Mouse (Mus musculus) hindbrain, embryonic 10.5 days (tissue): ENCODE data around the gene 4931408C20Rik. TPM values are rescaled to one million over a fixed set of nuclear protein-coding genes. Genes with fewer than 3 reads are reported as not detected.
A peak's percentile ranks its signal among the peaks of the same experiment; 100 is the strongest.

ENCODE experiments used
- DNase-seq: peaks from one replicate; pipeline ENCODE4 v3.0.0-alpha.2; 2017; ENCODE audit warnings: low spot score
- H3K27ac ChIP-seq: fragments of 300-500 bp; sonication (generic); 2 replicates; pipeline ENCODE4 v1.5.1; 2016; ENCODE audit warnings: mild to moderate bottlenecking, moderate library complexity
- H3K27me3 ChIP-seq: fragments of 300-500 bp; sonication (generic); 2 replicates; pipeline ENCODE4 v1.6.1; 2016; ENCODE audit warnings: mild to moderate bottlenecking; ENCODE audit not compliant: poor library complexity, insufficient read depth, severe bottlenecking
- H3K36me3 ChIP-seq: fragments of 300-500 bp; sonication (generic); 2 replicates; pipeline ENCODE4 v1.6.1; 2016; ENCODE audit warnings: mild to moderate bottlenecking, moderate library complexity
- H3K4me1 ChIP-seq: fragments of 300-500 bp; sonication (generic); replicated peaks from 2 replicates; pipeline ENCODE4 v1.6.1; 2016; ENCODE audit warnings: mild to moderate bottlenecking
- H3K4me3 ChIP-seq: fragments of 300-500 bp; sonication (generic); 2 replicates; pipeline ENCODE4 v1.5.1; 2016; ENCODE audit warnings: mild to moderate bottlenecking, moderate library complexity
- H3K9me3 ChIP-seq: fragments of 300-500 bp; sonication (generic); 2 replicates; pipeline ENCODE4 v1.6.1; 2016; ENCODE audit warnings: mild to moderate bottlenecking, moderate library complexity
- WGBS: fragments of 180-500 bp; shearing (Covaris S2); methylation state at CpG from one replicate; pipeline ENCODE4 v1.1.7; 2016; 5-methylcytosine and 5-hydroxymethylcytosine counted together
- polyA plus RNA-seq: library from polyadenylated mRNA; unstranded; fragments of >200 nt; fragmentation: Nextera tagmentation; extraction: Ambion mirVana; gene quantifications from 2 replicates; pipeline ENCODE4 v1.2.1, GENCODE M21; 2016

4931408C20Rik gene
- not detected in 2 replicates for polyA plus RNA-seq

GRCm38 (mm10) chr1:26686842-26687760 is at the start of gene 4931408C20Rik:
4931408C20Rik (minus strand) TSS chr1:26687460.
- no peaks in the 10 kb centered on the region for H3K27me3 ChIP-seq
- no peaks in the 10 kb centered on the region for H3K36me3 ChIP-seq
- no peaks in the 10 kb centered on the region for H3K4me1 ChIP-seq
- no peak within 1 kb of the TSS for H3K4me3 ChIP-seq
- 0 out of 2 replicates have a peak, but pooled peaks cover 3% of the 10 kb centered on the region for H3K9me3 ChIP-seq
- no peak within 1 kb of the TSS for H3K27ac ChIP-seq
- DNase-seq, result peak; percentile 8
- 50% methylated on average over 1 of the region's 1 CpGs for WGBS

- 70% methylated on average over 1 of the region's 1 CpGs for WGBS
- no peak overlapping the region for H3K4me3 ChIP-seq
- no peaks in the 10 kb centered on the region for H3K36me3 ChIP-seq
Measured at GRCm38 (mm10) chr1:26687926-26688325, 666 bp upstream of the 4931408C20Rik start.

GRCm38 (mm10) chr1:26685952-26686693 is 1.1 kb downstream of the 4931408C20Rik start:
- H3K36me3 ChIP-seq, result no peaks in the 10 kb centered on the region
- no peaks in the 10 kb centered on the region for H3K4me1 ChIP-seq
- H3K27me3 ChIP-seq, result no peaks in the 10 kb centered on the region
- DNase-seq, result peak; percentile 3
- H3K9me3 ChIP-seq, result 0 out of 2 replicates have a peak, but pooled peaks cover 3% of the 10 kb centered on the region
- H3K4me3 ChIP-seq, result no peak overlapping the region
- H3K27ac ChIP-seq, result no peak overlapping the region

More at GRCm38 (mm10) chr1:26687926-26688325, 666 bp upstream of the 4931408C20Rik start:
- H3K27me3 ChIP-seq, result no peaks in the 10 kb centered on the region
- DNase-seq, result peak; percentile 7
- 0 out of 2 replicates have a peak, but pooled peaks cover 3% of the 10 kb centered on the region for H3K9me3 ChIP-seq
- no peaks in the 10 kb centered on the region for H3K4me1 ChIP-seq
- no peak overlapping the region for H3K27ac ChIP-seq

GRCm38 (mm10) chr1:26685383-26685782 is 1.9 kb downstream of the 4931408C20Rik start:
- WGBS, result 80% methylated on average over 3 of the region's 3 CpGs

GRCm38 (mm10) chr1:26649704-26650388 is 37.4 kb downstream of the 4931408C20Rik start:
- WGBS, result 55% methylated on average over 1 of the region's 1 CpGs
- no peak overlapping the region for H3K27ac ChIP-seq
- H3K4me3 ChIP-seq, result no peak overlapping the region
- no peaks in the 10 kb centered on the region for H3K4me1 ChIP-seq
- peak; percentile 8 for DNase-seq
- H3K9me3 ChIP-seq, result no peaks in the 10 kb centered on the region
- no peaks in the 10 kb centered on the region for H3K27me3 ChIP-seq
- no peaks in the 10 kb centered on the region for H3K36me3 ChIP-seq

More at GRCm38 (mm10) chr1:26685383-26685782, 1.9 kb downstream of the 4931408C20Rik start:
- 0 out of 2 replicates have a peak, but pooled peaks cover 3% of the 10 kb centered on the region for H3K9me3 ChIP-seq
- no peaks in the 10 kb centered on the region for H3K27me3 ChIP-seq
- H3K27ac ChIP-seq, result no peak overlapping the region
- H3K4me3 ChIP-seq, result no peak overlapping the region
- DNase-seq, result no peak
- H3K4me1 ChIP-seq, result no peaks in the 10 kb centered on the region
- H3K36me3 ChIP-seq, result no peaks in the 10 kb centered on the region

GRCm38 (mm10) chr1:26636051-26636450 is 51.2 kb downstream of the 4931408C20Rik start:
- Histone ChIP-seq H3K27ac (no peak overlapping the region), H3K4me3 (no peak overlapping the region), H3K36me3 (no peaks in the 10 kb centered on the region), H3K4me1 (no peaks in the 10 kb centered on the region), H3K9me3 (no peaks in the 10 kb centered on the region), H3K27me3 (no peaks in the 10 kb centered on the region)
- WGBS, result 91% methylated on average over 5 of the region's 5 CpGs
- no peak for DNase-seq
